Mouse (Mus musculus) adipocyte (in vitro differentiated cells): ENCODE measurements at regions not wholly inside any gene's neighbourhood (a gene's known extent, or its start where the extent isn't known, plus 50 kb on each side); places are given as distances from the start of the nearest gene placed in this dataset.
"Not testable (repeated sequence)": the region's sequence is repeated elsewhere in the genome, so short reads cannot be mapped to it uniquely, and the experiment has no call there.

ENCODE experiments used
- DNase-seq: peaks from one replicate; pipeline ENCODE4 v3.0.0-alpha.2; 2016; ENCODE audit warnings: low spot score

DNA sequence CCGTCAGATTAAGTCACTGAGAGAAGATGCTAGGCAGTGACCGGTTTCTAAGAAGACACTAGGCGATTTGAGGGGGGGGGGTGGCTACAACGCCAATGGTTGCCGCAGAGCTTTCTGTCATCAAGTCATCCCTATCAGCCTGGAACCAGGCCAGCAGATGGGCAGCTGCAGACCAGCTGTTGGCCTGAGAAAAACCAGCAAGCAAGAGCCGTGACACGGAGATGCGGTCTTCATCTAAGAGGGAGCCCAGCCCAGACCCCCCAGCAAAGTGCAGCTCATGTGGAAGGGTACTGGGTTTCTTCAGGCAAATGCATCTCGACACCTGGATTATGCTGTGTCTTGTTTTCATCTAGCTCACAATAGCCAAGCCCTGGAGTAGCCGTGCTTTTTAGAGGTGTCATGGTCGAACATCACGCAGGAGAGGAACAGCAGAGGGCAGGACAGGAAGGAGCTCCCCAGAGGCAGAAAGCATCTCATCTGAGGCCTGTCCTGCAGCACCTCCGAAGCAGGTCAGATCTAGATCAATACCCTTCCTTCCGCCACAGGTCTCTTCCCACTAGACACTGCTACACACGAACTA lies 76.3 kb downstream of the Cpn2 start:
- DNase-seq = no peak

GRCm38 (mm10) chr16:30193294-30194261 lies 73.7 kb downstream of the Cpn2 start:
- peak; percentile 87 for DNase-seq

DNA sequence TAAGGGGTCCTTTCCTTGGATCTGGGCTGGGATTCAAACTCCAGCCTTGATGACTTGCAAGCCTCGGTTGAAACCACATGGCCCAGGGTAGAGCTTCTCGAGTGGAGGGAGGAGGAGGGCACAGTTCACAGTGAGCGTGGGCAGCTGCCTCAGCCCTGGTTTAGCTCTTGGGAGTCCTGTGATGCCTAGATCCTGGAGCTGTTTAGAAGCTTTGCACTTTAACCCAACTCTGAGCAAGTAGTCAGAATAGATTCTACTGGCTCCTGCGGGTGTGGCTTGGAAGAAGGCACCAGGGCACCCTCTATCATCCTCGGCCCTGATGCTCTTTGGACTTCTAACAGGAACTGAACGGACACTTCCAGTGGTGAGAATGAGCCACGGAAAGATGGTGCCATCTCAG lies 72.5 kb downstream of the Cpn2 start:
- DNase-seq = peak; percentile 91

GRCm38 (mm10) chr16:30195859-30196258 lies 71.4 kb downstream of the Cpn2 start:
- DNase-seq = not testable (repeated sequence)

DNA sequence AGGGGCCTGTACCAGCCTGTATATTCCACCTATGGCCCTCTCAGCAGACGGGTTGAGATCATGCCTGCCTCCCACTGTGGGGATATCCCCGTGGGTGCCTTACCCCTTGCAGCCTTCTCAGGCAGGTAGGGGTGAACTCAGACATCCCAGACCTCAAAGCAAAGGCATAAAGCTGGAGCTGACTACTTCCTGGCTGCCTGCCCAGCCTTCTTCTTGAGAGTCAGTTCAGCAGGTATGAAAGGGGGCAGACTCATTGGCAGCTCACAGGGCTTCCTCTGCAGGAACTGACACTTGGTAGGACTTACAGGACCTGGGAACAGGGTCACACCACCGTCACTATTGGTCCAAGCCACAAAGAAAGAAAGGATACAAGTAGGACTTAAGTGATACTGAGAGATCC lies 69.9 kb downstream of the Cpn2 start:
- no peak for DNase-seq

DNA sequence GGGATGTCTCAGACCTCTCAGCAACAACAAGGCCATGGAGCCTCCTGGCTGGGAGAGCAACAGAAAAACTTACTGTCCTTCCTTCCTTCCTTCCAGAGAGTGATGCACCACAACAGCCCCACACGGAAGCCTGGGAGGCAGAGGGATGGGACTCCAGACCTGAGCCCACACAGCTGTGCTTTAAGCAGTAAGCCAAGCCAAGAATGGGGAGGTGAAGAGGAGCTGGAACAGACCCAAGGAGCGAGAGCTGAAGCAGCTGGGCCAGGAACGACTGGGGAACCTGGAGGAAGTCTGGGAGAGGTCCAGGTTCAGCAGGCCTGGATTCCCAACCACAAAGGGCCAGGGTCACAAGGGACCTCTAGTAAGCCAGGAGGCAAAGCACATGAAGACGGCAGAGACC lies 67.5 kb downstream of the Cpn2 start:
- DNase-seq = no peak

DNA sequence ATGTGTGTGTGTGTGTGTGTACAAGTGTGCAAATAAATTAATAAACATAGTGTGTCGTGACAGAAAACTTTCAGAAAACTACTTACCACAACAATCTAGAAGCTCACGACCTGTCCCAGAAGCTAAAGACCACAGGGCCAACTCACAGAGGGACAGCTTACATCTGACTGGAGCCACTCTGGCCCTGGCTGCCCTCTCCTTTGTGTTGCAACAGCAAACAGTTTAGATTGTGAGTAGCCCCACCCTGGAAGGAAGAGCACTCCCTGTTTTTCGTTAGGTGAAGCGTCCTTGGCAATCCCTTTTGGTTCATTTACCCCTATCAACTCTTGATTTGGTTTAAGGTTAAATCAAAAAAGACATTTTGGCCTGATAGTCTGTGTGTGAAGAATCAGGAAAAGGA lies 63.2 kb downstream of the Cpn2 start:
- DNase-seq = no peak

- no peak for DNase-seq
These were observed 61.9 kb downstream of the Cpn2 start for GRCm38 (mm10) chr16:30205314-30205815.

GRCm38 (mm10) chr16:30205816-30206356 lies 61.4 kb downstream of the Cpn2 start:
- DNase-seq = no peak
